Mouse (Mus musculus): ENCODE measurements at regions not wholly inside any gene's neighbourhood (a gene's known extent, or its start where the extent isn't known, plus 50 kb on each side); places are given as distances from the start of the nearest gene placed in this dataset.
A peak's percentile ranks its signal among the peaks of the same experiment; 100 is the strongest.

GRCm38 (mm10) chr7:76170481-76170880 is 59.2 kb upstream of the Agbl1 start:
- Histone ChIP-seq H3K4me3 (ENCODE audit: low read depth, low read length) (no peak overlapping the region), H3K27ac (ENCODE audit: low read depth, low read length) (no peak overlapping the region), H3K36me3 (ENCODE audit: control insufficient read depth, insufficient read depth, low read length) (no peaks in the 10 kb centered on the region), H3K9ac (ENCODE audit: low read length) (no peak overlapping the region), H3K9me3 (ENCODE audit: control insufficient read depth, low read length) (no peaks in the 10 kb centered on the region), H3K4me2 (ENCODE audit: low read depth) (no peak overlapping the region), H3K27me3 (ENCODE audit: control insufficient read depth, insufficient read depth, low read length) (no peaks in the 10 kb centered on the region), H3K4me1 (ENCODE audit: control insufficient read depth, insufficient read depth, low read length) (no peaks in the 10 kb centered on the region)
- DNase-seq (ENCODE audit: low spot score), result no peak
- WGBS, result 82% methylated on average over 2 of the region's 2 CpGs
- no peak for ATAC-seq (ENCODE audit: insufficient read depth, low FRiP score, low TSS enrichment)

DNA sequence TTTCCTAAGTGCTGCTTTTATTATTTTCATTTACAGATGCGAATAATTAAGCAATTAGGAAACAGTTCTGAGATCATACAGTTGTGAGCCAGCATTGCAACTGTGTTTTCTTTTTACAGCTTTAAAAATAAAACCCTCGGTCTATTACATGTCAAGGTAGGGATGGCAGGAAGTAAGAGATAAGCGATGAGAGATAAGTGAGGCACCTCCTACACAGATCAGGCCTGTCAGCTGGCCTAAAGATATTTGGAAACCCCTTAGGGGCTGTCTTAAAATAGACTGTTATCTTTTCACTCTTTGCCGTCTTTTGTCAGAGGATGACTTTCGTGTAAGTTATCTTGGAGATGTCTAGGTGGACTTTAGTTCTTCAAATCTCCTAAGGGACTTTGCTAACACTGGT is 53.5 kb upstream of the Agbl1 start:
- no peak for DNase-seq (ENCODE audit: low spot score)
- Histone ChIP-seq H3K9me3 (ENCODE audit: control insufficient read depth, low read length) (no peaks in the 10 kb centered on the region), H3K36me3 (ENCODE audit: control insufficient read depth, insufficient read depth, low read length) (no peaks in the 10 kb centered on the region), H3K4me3 (ENCODE audit: low read depth, low read length) (no peak overlapping the region), H3K9ac (ENCODE audit: low read length) (no peak overlapping the region), H3K27me3 (ENCODE audit: control insufficient read depth, insufficient read depth, low read length) (no peaks in the 10 kb centered on the region), H3K4me2 (ENCODE audit: low read depth) (no peak overlapping the region), H3K27ac (ENCODE audit: low read depth, low read length) (no peak overlapping the region), H3K4me1 (ENCODE audit: control insufficient read depth, insufficient read depth, low read length) (no peaks in the 10 kb centered on the region)
- 83% methylated on average over 5 of the region's 5 CpGs for WGBS
- no peak for ATAC-seq (ENCODE audit: insufficient read depth, low FRiP score, low TSS enrichment)

DNA sequence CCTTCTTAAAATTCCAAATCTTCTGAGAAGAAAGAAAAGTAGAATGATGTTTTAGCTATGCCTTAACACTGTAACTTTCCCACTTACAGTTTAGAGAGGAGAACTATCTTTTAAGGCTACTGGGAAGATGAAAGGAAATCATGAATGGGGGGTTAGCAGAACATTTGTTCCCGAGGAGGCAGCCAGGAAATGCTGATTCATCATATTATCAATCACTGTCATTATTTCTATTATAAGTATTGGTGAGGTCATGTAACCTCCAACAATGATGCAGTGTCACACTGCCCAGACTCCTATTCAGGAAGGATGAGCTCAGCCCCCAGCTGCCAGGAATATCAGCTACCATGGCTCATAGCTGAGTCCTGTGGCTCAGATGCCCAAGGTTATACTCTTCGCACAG is 52.3 kb upstream of the Agbl1 start:
- no peaks in the 10 kb centered on the region for H3K9me3 ChIP-seq (ENCODE audit: control insufficient read depth, low read length)
- WGBS, result 63% methylated on average over 2 of the region's 2 CpGs
- ATAC-seq (ENCODE audit: insufficient read depth, low FRiP score, low TSS enrichment), result no peak
- H3K4me1 ChIP-seq (ENCODE audit: control insufficient read depth, insufficient read depth, low read length), result no peaks in the 10 kb centered on the region
- no peak overlapping the region for H3K4me3 ChIP-seq (ENCODE audit: low read depth, low read length)
- H3K36me3 ChIP-seq (ENCODE audit: control insufficient read depth, insufficient read depth, low read length), result no peaks in the 10 kb centered on the region
- no peaks in the 10 kb centered on the region for H3K27me3 ChIP-seq (ENCODE audit: control insufficient read depth, insufficient read depth, low read length)
- peak; percentile 12 for DNase-seq (ENCODE audit: low spot score)
- H3K4me2 ChIP-seq (ENCODE audit: low read depth), result no peak overlapping the region
- no peak overlapping the region for H3K27ac ChIP-seq (ENCODE audit: low read depth, low read length)
- no peak overlapping the region for H3K9ac ChIP-seq (ENCODE audit: low read length)

All from neural tube, embryonic 11.5 days (tissue).